Mouse (Mus musculus) myocyte (in vitro differentiated cells): ENCODE measurements around the gene Ppp3ca.

Experiments used
- MAX ChIP-seq: IDR thresholded peaks from one replicate; pipeline ENCODE4 v1.6.1; 2011; ENCODE audit warnings: low read depth, mild to moderate bottlenecking, control low read depth
- MYOD1 ChIP-seq, 3 experiments: IDR thresholded peaks; one replicate each; pipeline ENCODE4 v1.6.1; 2011; ENCODE audit warnings: control low read depth in 2 of 3, low read depth in 2 of 3, mild to moderate bottlenecking in 2 of 3, moderate library complexity in 1 of 3; ENCODE audit not compliant: insufficient read length in 2 of 3, control insufficient read depth in 1 of 3
- POLR2A ChIP-seq: IDR thresholded peaks from one replicate; pipeline ENCODE4 v1.6.1; 2011; ENCODE audit warnings: low read depth, mild to moderate bottlenecking, control low read depth, moderate library complexity; ENCODE audit not compliant: insufficient read length

- no peak for TF ChIP-seq POLR2A
- no peak for TF ChIP-seq MAX
- TF ChIP-seq MYOD1 (IDR thresholded peaks at IDR 0.05; ENCODE audit: control insufficient read depth in 1 of 3, insufficient read length in 2 of 3, low read depth in 2 of 3), result no peak
These were observed 61.7 kb downstream of the Ppp3ca start for GRCm38 (mm10) chr3:136731579-136731978.
